Mouse (Mus musculus) embryonic facial prominence, embryonic 12.5 days (tissue): ENCODE measurements around the gene Clec4b1. TPM values are rescaled to one million over a fixed set of nuclear protein-coding genes. Genes with fewer than 3 reads are reported as not detected.
"Not testable (repeated sequence)": the region's sequence is repeated elsewhere in the genome, so short reads cannot be mapped to it uniquely, and the experiment has no call there.

Experiments
- ATAC-seq: fragments of 200-750 bp; cut with Nextera tagmentation; 2 replicates; pipeline ENCODE4 v1.8.0; 2017; ENCODE audit not compliant: insufficient number of reproducible peaks, insufficient read depth, low FRiP score, low TSS enrichment
- H3K27ac ChIP-seq: fragments of 300-500 bp; sonication (generic); 2 replicates; pipeline ENCODE4 v1.5.1; 2016; ENCODE audit warnings: mild to moderate bottlenecking
- H3K27me3 ChIP-seq: fragments of 300-500 bp; sonication (generic); 2 replicates; pipeline ENCODE4 v1.6.1; 2016; ENCODE audit warnings: mild to moderate bottlenecking, moderate library complexity
- H3K36me3 ChIP-seq: fragments of 300-500 bp; sonication (generic); 2 replicates; pipeline ENCODE4 v1.6.1; 2016; ENCODE audit warnings: mild to moderate bottlenecking
- H3K4me1 ChIP-seq: fragments of 300-500 bp; sonication (generic); 2 replicates; pipeline ENCODE4 v1.6.1; 2016
- H3K4me2 ChIP-seq: fragments of 300-500 bp; sonication (generic); replicated peaks from 2 replicates; pipeline ENCODE4 v1.6.1; 2016; ENCODE audit warnings: mild to moderate bottlenecking, moderate library complexity
- H3K4me3 ChIP-seq: fragments of 300-500 bp; sonication (generic); 2 replicates; pipeline ENCODE4 v1.5.1; 2016; ENCODE audit warnings: mild to moderate bottlenecking
- H3K9ac ChIP-seq: fragments of 300-500 bp; sonication (generic); 2 replicates; pipeline ENCODE4 v1.6.1; 2016; ENCODE audit warnings: mild to moderate bottlenecking, moderate library complexity
- H3K9me3 ChIP-seq: fragments of 300-500 bp; sonication (generic); 2 replicates; pipeline ENCODE4 v1.6.1; 2016; ENCODE audit warnings: mild to moderate bottlenecking, moderate library complexity
- WGBS: fragments of 180-500 bp; shearing (Covaris S2); methylation state at CpG from one replicate; pipeline ENCODE4 v1.1.7; 2016; 5-methylcytosine and 5-hydroxymethylcytosine counted together
- polyA plus RNA-seq: library from polyadenylated mRNA; unstranded; fragments of >200 nt; fragmentation: Nextera tagmentation; extraction: Ambion mirVana; gene quantifications from 2 replicates; pipeline ENCODE4 v1.2.1, GENCODE M21; 2016

Gene Clec4b1
- polyA plus RNA-seq = not detected in 2 replicates

GRCm38 (mm10) chr6:123049742-123050372 is at the start of gene Clec4b1:
TSS of gene Clec4b1 (plus strand) at chr6:123049962.
- no peak within 1 kb of the TSS for H3K4me3 ChIP-seq
- no peaks in the 10 kb centered on the region for H3K4me1 ChIP-seq
- H3K9ac ChIP-seq = no peak within 1 kb of the TSS
- no peaks in the 10 kb centered on the region for H3K27me3 ChIP-seq
- no peak within 1 kb of the TSS for H3K4me2 ChIP-seq
- H3K27ac ChIP-seq = no peak within 1 kb of the TSS
- no peaks in the 10 kb centered on the region for H3K36me3 ChIP-seq
- ATAC-seq = no peak
- 0 out of 2 replicates have a peak, but pooled peaks cover 4% of the 10 kb centered on the region for H3K9me3 ChIP-seq
- 76% methylated on average over 2 of the region's 2 CpGs for WGBS

- H3K27ac ChIP-seq, H3K9me3 ChIP-seq, H3K27me3 ChIP-seq, H3K36me3 ChIP-seq, H3K4me1 ChIP-seq, H3K4me2 ChIP-seq, H3K9ac ChIP-seq, H3K4me3 ChIP-seq, ATAC-seq: not testable (repeated sequence)
- whole genome bisulfite sequencing = 72% methylated on average over 2 of the region's 2 CpGs
Observed at GRCm38 (mm10) chr6:123004696-123005095, 45.1 kb upstream of the Clec4b1 start.

GRCm38 (mm10) chr6:123005591-123005990 is 44.2 kb upstream of the Clec4b1 start:
- Histone ChIP-seq H3K9me3 (no peaks in the 10 kb centered on the region), H3K4me3 (no peak overlapping the region), H3K4me1 (no peaks in the 10 kb centered on the region), H3K36me3 (no peaks in the 10 kb centered on the region), H3K9ac (no peak overlapping the region), H3K27ac (no peak overlapping the region), H3K4me2 (no peak overlapping the region), H3K27me3 (no peaks in the 10 kb centered on the region)
- 69% methylated on average over 1 of the region's 1 CpGs for WGBS
- ATAC-seq = no peak

GRCm38 (mm10) chr6:123095125-123095843 is 45.5 kb downstream of the Clec4b1 start:
- ATAC-seq = no peak
- no peaks in the 10 kb centered on the region for H3K36me3 ChIP-seq
- H3K27ac ChIP-seq = no peak overlapping the region
- H3K4me2 ChIP-seq = no peak overlapping the region
- WGBS = 92% methylated on average over 4 of the region's 4 CpGs
- no peak overlapping the region for H3K4me3 ChIP-seq
- H3K4me1 ChIP-seq = no peaks in the 10 kb centered on the region
- H3K9me3 ChIP-seq = 0 out of 2 replicates have a peak, but pooled peaks cover 3% of the 10 kb centered on the region
- no peak overlapping the region for H3K9ac ChIP-seq
- no peaks in the 10 kb centered on the region for H3K27me3 ChIP-seq

- not testable (repeated sequence) for ATAC-seq, H3K4me2 ChIP-seq, H3K4me1 ChIP-seq, H3K36me3 ChIP-seq, H3K4me3 ChIP-seq, H3K27ac ChIP-seq, H3K27me3 ChIP-seq, H3K9ac ChIP-seq, H3K9me3 ChIP-seq
- 56% methylated on average over 1 of the region's 1 CpGs for WGBS
Observed at GRCm38 (mm10) chr6:123106128-123106527, 56.4 kb downstream of the Clec4b1 start, which contains the start of gene Clec4a2. TSS of gene Clec4a2 (plus strand) at chr6:123106428.

Other genes with a start within 250 kb of the Clec4b1 start
- gene Slc2a3, start 248.3 kb upstream of the Clec4b1 start, polyA plus RNA-seq = 31.5 and 32.7 TPM in 2 replicates
- 6.7 TPM in 2 replicates for gene Foxj2, start 230.0 kb upstream of the Clec4b1 start, polyA plus RNA-seq
- 2.3 and 2.5 TPM in 2 replicates for gene C3ar1, start 193.8 kb upstream of the Clec4b1 start, polyA plus RNA-seq
- gene Necap1, start 175.5 kb upstream of the Clec4b1 start, polyA plus RNA-seq = 59.6 and 65.4 TPM in 2 replicates
- gene Clec4a1, start 128.1 kb upstream of the Clec4b1 start, polyA plus RNA-seq = 0.90 and 0.93 TPM in 2 replicates
- 0.50 and 0.79 TPM in 2 replicates for gene Clec4a3, start 97.4 kb upstream of the Clec4b1 start, polyA plus RNA-seq
- gene Clec4a4, start 59.6 kb upstream of the Clec4b1 start, polyA plus RNA-seq = not detected in 2 replicates
- 0.55 and 1.2 TPM in 2 replicates for gene Clec4a2, start 56.5 kb downstream of the Clec4b1 start, polyA plus RNA-seq
- gene Clec4b2, start 122.9 kb downstream of the Clec4b1 start, polyA plus RNA-seq = not detected in 2 replicates
- 0.47 and 0.53 TPM in 2 replicates for gene Clec4n, start 179.9 kb downstream of the Clec4b1 start, polyA plus RNA-seq
- gene Clec4d, start 212.1 kb downstream of the Clec4b1 start, polyA plus RNA-seq = not detected in 2 replicates
- gene Clec4e, start 239.9 kb downstream of the Clec4b1 start, polyA plus RNA-seq = not detected in 2 replicates